In the genomic region with DNA sequence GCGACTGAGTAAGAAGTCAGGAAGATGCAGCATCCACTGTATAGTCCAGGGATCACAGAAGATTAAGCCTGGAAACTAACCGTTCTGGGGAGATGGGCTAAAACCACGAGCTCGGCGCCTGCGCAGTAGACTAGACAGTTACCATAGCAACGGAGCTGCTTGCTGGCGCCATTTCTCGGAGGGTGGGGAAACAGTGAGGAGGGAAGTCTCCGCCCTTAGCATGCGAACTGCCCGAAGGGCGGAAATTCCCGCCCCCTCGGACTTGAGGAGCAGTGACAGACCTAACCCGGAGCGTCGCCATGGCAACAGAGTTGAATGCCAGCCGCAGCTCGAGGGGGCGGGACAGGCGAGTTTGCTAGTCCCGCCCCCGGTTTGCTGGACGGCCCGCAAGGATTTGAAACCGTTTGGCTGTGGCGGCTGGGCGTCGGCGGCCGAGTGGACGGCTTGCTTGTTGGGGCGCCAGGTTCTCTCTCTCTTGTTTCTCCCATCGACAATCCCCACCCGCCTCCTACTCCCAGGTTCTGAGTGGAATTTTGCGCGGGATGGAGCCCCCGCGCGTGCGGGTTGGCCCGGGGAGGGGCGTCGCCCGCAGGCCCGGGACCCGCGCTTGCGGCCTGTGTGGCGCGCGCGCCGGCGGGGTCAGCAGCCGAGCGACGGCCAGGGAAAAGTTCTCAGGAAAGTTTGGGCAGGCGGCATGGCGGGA, we compare ENCODE assay signal across 7 mouse cellular contexts. TPM values are rescaled to one million over a fixed set of nuclear protein-coding genes. Genes with fewer than 3 reads are reported as not detected.
DNase-seq lines count a peak whose midpoint lies in the region; ATAC-seq and TF ChIP-seq lines count a peak whose summit lies in the region.

Gene Cep112 (plus strand): TSS at position 304 of the 703 bp plus-strand sequence.

- peak; percentile 81 to 93 for DNase-seq in adrenal gland, postnatal 4 days (ENCODE audit: low spot score in 2 of 2)
- DNase-seq in embryonic facial prominence, embryonic 14.5 days (ENCODE audit: low spot score), result peak; percentile 100
- DNase-seq in heart, adult 2 months, result peak; percentile 94 to 98
- DNase-seq in kidney, adult 8-10 months, result peak; percentile 99
- peak; percentile 44 to 87 for DNase-seq in spleen, postnatal 10 days (ENCODE audit: low spot score in 2 of 2)

- H3K36me3 ChIP-seq in embryonic facial prominence, embryonic 14.5 days (ENCODE audit: control insufficient read depth, insufficient read depth, low read length), result no peaks in the 10 kb centered on the region
- no peaks in the 10 kb centered on the region for H3K36me3 ChIP-seq in heart, adult 2 months (ENCODE audit: control insufficient read depth, insufficient read depth, low read length)
- no peaks in the 10 kb centered on the region for H3K36me3 ChIP-seq in limb, embryonic 13.5 days
- H3K36me3 ChIP-seq in midbrain, embryonic 16.5 days (ENCODE audit: control insufficient read depth, insufficient read depth, low read length), result no peaks in the 10 kb centered on the region

- WGBS in embryonic facial prominence, embryonic 14.5 days, result under 1% methylated on average over 48 of the region's 61 CpGs
- 2% methylated on average over 61 of the region's 61 CpGs for WGBS in heart, adult 2 months
- WGBS in limb, embryonic 13.5 days, result under 1% methylated on average over 61 of the region's 61 CpGs
- WGBS in midbrain, embryonic 16.5 days, result under 1% methylated on average over 61 of the region's 61 CpGs

- peaks cover 10% of the 10 kb centered on the region; the same call in 1 of the 2 replicates for H3K4me1 ChIP-seq in embryonic facial prominence, embryonic 14.5 days (ENCODE audit: control insufficient read depth, insufficient read depth, low read length)
- no peaks in the 10 kb centered on the region for H3K4me1 ChIP-seq in heart, adult 2 months (ENCODE audit: control insufficient read depth, insufficient read depth, low read length)
- H3K4me1 ChIP-seq in limb, embryonic 13.5 days, result peaks cover 18% of the 10 kb centered on the region
- H3K4me1 ChIP-seq in midbrain, embryonic 16.5 days (ENCODE audit: control insufficient read depth, insufficient read depth, low read length), result peaks cover 8% of the 10 kb centered on the region

- intact Hi-C loops in heart, adult 2 months (cut with DNase I), result no loop called here

- TF ChIP-seq CTCF in heart, adult 2 months (IDR thresholded peaks at IDR 0.05), result no peak

- H3K4me2 ChIP-seq in embryonic facial prominence, embryonic 14.5 days (ENCODE audit: low read depth, low read length), result peak within 1 kb of the TSS; percentile 61
- H3K4me2 ChIP-seq in limb, embryonic 13.5 days (replicated peaks), result peak within 1 kb of the TSS; percentile 71
- peak within 1 kb of the TSS; percentile 85 for H3K4me2 ChIP-seq in midbrain, embryonic 16.5 days (ENCODE audit: low read length)

- H3K79me2 ChIP-seq in heart, adult 2 months (replicated peaks; ENCODE audit: control insufficient read depth, insufficient read depth, low read length), result no peaks in the 10 kb centered on the region

- H3K27ac ChIP-seq in embryonic facial prominence, embryonic 14.5 days (replicated peaks; ENCODE audit: low read depth, low read length), result peak within 1 kb of the TSS; percentile 68
- peak within 1 kb of the TSS; percentile 32; the same call in 1 of the 2 replicates for H3K27ac ChIP-seq in heart, adult 2 months
- no peak within 1 kb of the TSS for H3K27ac ChIP-seq in limb, embryonic 13.5 days
- peak within 1 kb of the TSS; percentile 33 for H3K27ac ChIP-seq in midbrain, embryonic 16.5 days (ENCODE audit: low read length)

- H3K9ac ChIP-seq in embryonic facial prominence, embryonic 14.5 days (ENCODE audit: low read depth, low read length), result peak within 1 kb of the TSS; percentile 88
- peak within 1 kb of the TSS; percentile 53 for H3K9ac ChIP-seq in heart, adult 2 months (ENCODE audit: low read depth, low read length)
- peak within 1 kb of the TSS; percentile 85 for H3K9ac ChIP-seq in limb, embryonic 13.5 days
- peak within 1 kb of the TSS; percentile 64 for H3K9ac ChIP-seq in midbrain, embryonic 16.5 days (ENCODE audit: low read depth, low read length)

- ATAC-seq in embryonic facial prominence, embryonic 14.5 days (ENCODE audit: low read depth), result peak; percentile 97
- peak; percentile 96 for ATAC-seq in limb, embryonic 13.5 days (ENCODE audit: low FRiP score, low read depth)
- ATAC-seq in midbrain, embryonic 16.5 days, result peak; percentile 94

- TF ChIP-seq POLR2A in heart, adult 2 months (IDR thresholded peaks at IDR 0.05; ENCODE audit: insufficient read depth, low read depth, low read length), result peak; percentile 61

- no peak for TF ChIP-seq EP300 in heart, adult 2 months (IDR thresholded peaks at IDR 0.05; ENCODE audit: insufficient read depth, low read depth, low read length)

- peak within 1 kb of the TSS; percentile 84 for H3K4me3 ChIP-seq in embryonic facial prominence, embryonic 14.5 days (ENCODE audit: low read depth, low read length)
- H3K4me3 ChIP-seq in heart, adult 2 months, result peak within 1 kb of the TSS; percentile 60
- H3K4me3 ChIP-seq in limb, embryonic 13.5 days, result peak within 1 kb of the TSS; percentile 72
- H3K4me3 ChIP-seq in midbrain, embryonic 16.5 days (ENCODE audit: low read depth, low read length), result peak within 1 kb of the TSS; percentile 61

- H3K27me3 ChIP-seq in embryonic facial prominence, embryonic 14.5 days (replicated peaks; ENCODE audit: control insufficient read depth, insufficient read depth, low read length), result no peaks in the 10 kb centered on the region
- H3K27me3 ChIP-seq in heart, adult 2 months (ENCODE audit: control insufficient read depth, insufficient read depth, low read length), result no peaks in the 10 kb centered on the region
- no peaks in the 10 kb centered on the region for H3K27me3 ChIP-seq in limb, embryonic 13.5 days
- no peaks in the 10 kb centered on the region for H3K27me3 ChIP-seq in midbrain, embryonic 16.5 days (ENCODE audit: control insufficient read depth, insufficient read depth, low read depth, low read length)

- no peaks in the 10 kb centered on the region for H3K9me3 ChIP-seq in embryonic facial prominence, embryonic 14.5 days (ENCODE audit: control insufficient read depth, low read length)
- H3K9me3 ChIP-seq in limb, embryonic 13.5 days, result no peaks in the 10 kb centered on the region
- H3K9me3 ChIP-seq in midbrain, embryonic 16.5 days (replicated peaks; ENCODE audit: control insufficient read depth, low read length, poor library complexity, severe bottlenecking), result no peaks in the 10 kb centered on the region

RNA-seq across cellular contexts. Expression of gene Cep112, which starts in this region (rescaled TPM):
- total RNA-seq in adrenal gland, postnatal 4 days (2021), result 10 to 100 TPM; 24.5 to 26.1 TPM
- polyA plus RNA-seq in embryonic facial prominence, embryonic 14.5 days (2014; fragmentation: Nextera tagmentation; extraction: Ambion mirVana), result 17.4 and 18.5 TPM in 2 replicates
- total RNA-seq in heart, adult 2 months (2021), result 10 to 100 TPM; 10.6 to 14.4 TPM
- 1.1 and 3.9 TPM in 2 replicates for polyA plus RNA-seq in heart, adult 2 months (2012; rRNA removed)
- polyA plus RNA-seq in limb, embryonic 13.5 days (2015; fragmentation: Nextera tagmentation; extraction: Ambion mirVana), result 19.8 and 20.7 TPM in 2 replicates
- polyA plus RNA-seq in midbrain, embryonic 16.5 days (2015; fragmentation: Nextera tagmentation; extraction: Ambion mirVana), result 28.6 and 31.1 TPM in 2 replicates
